Mouse (Mus musculus) heart, postnatal 0 days (tissue): ENCODE measurements around the gene Olfr15.

Experiments used
- CTCF ChIP-seq: IDR thresholded peaks from 2 replicates; pipeline ENCODE4 v1.5.1; 2016; ENCODE audit warnings: antibody characterized with exemption, control low read depth, low read depth
- EP300 ChIP-seq: IDR thresholded peaks from 2 replicates; pipeline ENCODE4 v1.6.1; 2016; ENCODE audit warnings: antibody characterized with exemption, low read depth

DNA sequence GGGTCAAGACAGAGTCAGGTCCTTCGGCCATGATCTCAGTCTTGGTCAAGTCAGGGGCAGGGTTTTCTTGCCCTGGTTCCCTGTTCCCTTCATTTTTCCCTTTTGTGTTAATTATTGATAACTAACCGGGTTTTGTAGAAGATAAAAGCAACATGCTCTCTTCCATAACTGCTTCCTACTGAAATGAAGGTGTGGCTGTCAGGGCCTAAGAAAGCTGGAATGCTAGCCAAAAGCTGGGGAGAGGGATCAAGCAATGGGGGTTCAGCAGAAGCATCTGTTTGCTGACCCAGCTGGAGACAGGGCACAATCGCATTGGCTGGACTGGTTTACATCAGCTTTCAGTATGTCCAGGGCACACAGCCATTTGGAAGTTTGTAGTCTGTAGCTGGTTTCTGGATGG lies 22.5 kb upstream of the Olfr15 start:
- TF ChIP-seq EP300 (no peak), CTCF (no peak)
